ENCODE assay signal across 9 mouse cellular contexts in genomic region chr6:113458635-113459034, GRCm38 (mm10). TPM values are rescaled to one million over a fixed set of nuclear protein-coding genes. Genes with fewer than 3 reads are reported as not detected.
DNase-seq lines count a peak whose midpoint lies in the region; ATAC-seq and TF ChIP-seq lines count a peak whose summit lies in the region.
"Had no signal": no experiment of that assay in that cellular context is flagged by ENCODE, and none has a peak within 500 bp of the region (broad histone marks: within the 10 kb centered on the region; RNA-seq: fewer than 3 reads in every experiment).

No protein-coding gene starts in this region.

- H3K27me3 ChIP-seq in kidney, postnatal 0 days (ENCODE audit: insufficient read depth, low read length): no peaks in the 10 kb centered on the region
- no peaks in the 10 kb centered on the region for H3K27me3 ChIP-seq in stomach, embryonic 15.5 days (replicated peaks)

- no peak for TF ChIP-seq CTCF in kidney, postnatal 0 days (IDR thresholded peaks at IDR 0.05; ENCODE audit: low read depth)

- ATAC-seq in kidney, postnatal 0 days (replicated peaks; ENCODE audit: low FRiP score, low read depth): peak; percentile 76; the same call in 1 of the 2 replicates
- ATAC-seq in stomach, embryonic 15.5 days (ENCODE audit: insufficient read depth, low FRiP score, low read depth): peak; percentile 91
- ATAC-seq in activated CD4-positive, CD25-positive, alpha-beta regulatory T cell, adult 4 months: no peak
- ATAC-seq: forebrain, embryonic 16.5 days had no signal

- 0 out of 2 replicates have a peak, but pooled peaks cover 2% of the 10 kb centered on the region for H3K4me1 ChIP-seq in kidney, postnatal 0 days (replicated peaks; ENCODE audit: insufficient read depth, low read length)
- 0 out of 2 replicates have a peak, but pooled peaks cover 6% of the 10 kb centered on the region for H3K4me1 ChIP-seq in stomach, embryonic 15.5 days

- H3K9me3 ChIP-seq in kidney, postnatal 0 days (replicated peaks; ENCODE audit: low read length): no peaks in the 10 kb centered on the region
- H3K9me3 ChIP-seq in stomach, embryonic 15.5 days: no peaks in the 10 kb centered on the region

- WGBS in kidney, postnatal 0 days: 57% methylated on average over 10 of the region's 10 CpGs
- WGBS in stomach, embryonic 15.5 days: 55% methylated on average over 10 of the region's 10 CpGs

- DNase-seq in cerebellum, adult 11-12 months: peak; percentile 59
- DNase-seq in cerebellum, adult 8-10 months: no peak
- DNase-seq in cerebellum, postnatal 10 days: peak; percentile 57 to 73
- DNase-seq in kidney, postnatal 0 days (ENCODE audit: low spot score): no peak
- DNase-seq in T-cell, adult 2 months (ENCODE audit: low spot score): no peak
- DNase-seq in layer of hippocampus, adult 18-20 months (ENCODE audit: low spot score in 2 of 2): no peak

- H3K4me3 ChIP-seq in kidney, postnatal 0 days (replicated peaks; ENCODE audit: low read depth, low read length): no peak overlapping the region
- peak overlapping the region; percentile 28 for H3K4me3 ChIP-seq in stomach, embryonic 15.5 days (replicated peaks)

- H3K36me3 ChIP-seq in kidney, postnatal 0 days (ENCODE audit: insufficient read depth, low read length): no peaks in the 10 kb centered on the region
- H3K36me3 ChIP-seq in stomach, embryonic 15.5 days: no peaks in the 10 kb centered on the region

- peak overlapping the region; percentile 43; the same call in 1 of the 2 replicates for H3K27ac ChIP-seq in kidney, postnatal 0 days
- H3K27ac ChIP-seq in stomach, embryonic 15.5 days: peak overlapping the region; percentile 61

- peak overlapping the region; percentile 13; the same call in 1 of the 2 replicates for H3K4me2 ChIP-seq in kidney, postnatal 0 days (ENCODE audit: low read length)
- peak overlapping the region; percentile 46 for H3K4me2 ChIP-seq in stomach, embryonic 15.5 days

- H3K9ac ChIP-seq in kidney, postnatal 0 days (ENCODE audit: low read depth, low read length): peak overlapping the region; percentile 49
- no peak overlapping the region for H3K9ac ChIP-seq in stomach, embryonic 15.5 days

RNA-seq across cellular contexts. Expression of gene Il17re, which starts 0.4 kb away (rescaled TPM):
- polyA plus RNA-seq in kidney, postnatal 0 days (2015; fragmentation: Nextera tagmentation; extraction: Ambion mirVana): 10.9 and 11.1 TPM in 2 replicates
- 16.8 and 18.2 TPM in 2 replicates for polyA plus RNA-seq in stomach, embryonic 15.5 days (2015; fragmentation: Nextera tagmentation; extraction: Ambion mirVana)
- under 1 TPM in 1 of 2 experiments, not detected in 1; 0.18 TPM for total RNA-seq in layer of hippocampus, adult 18-20 months (2021)
- polyA plus RNA-seq in activated CD4-positive, CD25-positive, alpha-beta regulatory T cell, adult 4 months (2017; shearing (Covaris generic)): under 1 TPM; 0.97 TPM
- polyA plus RNA-seq: forebrain, embryonic 16.5 days had no signal

RNA-seq across cellular contexts. Expression of gene Il17rc, which starts 12.6 kb away (rescaled TPM):
- 28.0 and 28.8 TPM in 2 replicates for polyA plus RNA-seq in kidney, postnatal 0 days (2015; fragmentation: Nextera tagmentation; extraction: Ambion mirVana)
- 26.4 and 26.7 TPM in 2 replicates for polyA plus RNA-seq in stomach, embryonic 15.5 days (2015; fragmentation: Nextera tagmentation; extraction: Ambion mirVana)
- 1 to 10 TPM; 4.1 to 4.2 TPM for total RNA-seq in layer of hippocampus, adult 18-20 months (2021)
- not detected for polyA plus RNA-seq in activated CD4-positive, CD25-positive, alpha-beta regulatory T cell, adult 4 months (2017; shearing (Covaris generic))

RNA-seq across cellular contexts. Expression of gene Jagn1, which starts 16.3 kb away (rescaled TPM):
- polyA plus RNA-seq in kidney, postnatal 0 days (2015; fragmentation: Nextera tagmentation; extraction: Ambion mirVana): 111 and 114 TPM in 2 replicates
- 84.2 and 91.1 TPM in 2 replicates for polyA plus RNA-seq in stomach, embryonic 15.5 days (2015; fragmentation: Nextera tagmentation; extraction: Ambion mirVana)
- 10 to 100 TPM; 40.7 to 47.7 TPM for total RNA-seq in layer of hippocampus, adult 18-20 months (2021)
- polyA plus RNA-seq in activated CD4-positive, CD25-positive, alpha-beta regulatory T cell, adult 4 months (2017; shearing (Covaris generic)): 10 to 100 TPM; 40.7 to 68.9 TPM

RNA-seq across cellular contexts. Expression of gene Cidec, which starts 23.1 kb away (rescaled TPM):
- polyA plus RNA-seq in kidney, postnatal 0 days (2015; fragmentation: Nextera tagmentation; extraction: Ambion mirVana): 0.17 and 0.23 TPM in 2 replicates
- 2.3 and 3.8 TPM in 2 replicates for polyA plus RNA-seq in stomach, embryonic 15.5 days (2015; fragmentation: Nextera tagmentation; extraction: Ambion mirVana)
- not detected for total RNA-seq in layer of hippocampus, adult 18-20 months (2021)
- not detected for polyA plus RNA-seq in activated CD4-positive, CD25-positive, alpha-beta regulatory T cell, adult 4 months (2017; shearing (Covaris generic))
- polyA plus RNA-seq: forebrain, embryonic 16.5 days had no signal

RNA-seq across cellular contexts. Expression of gene Creld1, which starts 24.5 kb away (rescaled TPM):
- polyA plus RNA-seq in kidney, postnatal 0 days (2015; fragmentation: Nextera tagmentation; extraction: Ambion mirVana): 25.7 and 28.7 TPM in 2 replicates
- polyA plus RNA-seq in stomach, embryonic 15.5 days (2015; fragmentation: Nextera tagmentation; extraction: Ambion mirVana): 23.2 and 23.3 TPM in 2 replicates
- 100 to 1,000 TPM; 106 to 111 TPM for total RNA-seq in layer of hippocampus, adult 18-20 months (2021)
- 1 to 10 TPM; 2.7 to 8.0 TPM for polyA plus RNA-seq in activated CD4-positive, CD25-positive, alpha-beta regulatory T cell, adult 4 months (2017; shearing (Covaris generic))

Comparison
In these comparisons a context has a peak if more than half of its experiments do, and no peak if none do; other contexts are left out.
1. DNase-seq: peak in cerebellum, adult 11-12 months (single experiment) and cerebellum, postnatal 10 days (2 of 2); none in cerebellum, adult 8-10 months (single experiment), kidney, postnatal 0 days (single experiment), T-cell, adult 2 months (single experiment) and layer of hippocampus, adult 18-20 months (0 of 2).
2. RNA of gene Il17rc, which starts 12.6 kb away (polyA plus RNA-seq): 28.0 to 28.8 TPM in kidney, postnatal 0 days and 26.4 to 26.7 TPM in stomach, embryonic 15.5 days; not detected in activated CD4-positive, CD25-positive, alpha-beta regulatory T cell, adult 4 months; every median in the first group is over 10 times any median in the second.